Mouse (Mus musculus): ENCODE data around the gene Fbp1. TPM values are rescaled to one million over a fixed set of nuclear protein-coding genes. Genes with fewer than 3 reads are reported as not detected.

The Fbp1 gene
- polyA plus RNA-seq, 1 experiment from 2014 or later, result not detected

DNA sequence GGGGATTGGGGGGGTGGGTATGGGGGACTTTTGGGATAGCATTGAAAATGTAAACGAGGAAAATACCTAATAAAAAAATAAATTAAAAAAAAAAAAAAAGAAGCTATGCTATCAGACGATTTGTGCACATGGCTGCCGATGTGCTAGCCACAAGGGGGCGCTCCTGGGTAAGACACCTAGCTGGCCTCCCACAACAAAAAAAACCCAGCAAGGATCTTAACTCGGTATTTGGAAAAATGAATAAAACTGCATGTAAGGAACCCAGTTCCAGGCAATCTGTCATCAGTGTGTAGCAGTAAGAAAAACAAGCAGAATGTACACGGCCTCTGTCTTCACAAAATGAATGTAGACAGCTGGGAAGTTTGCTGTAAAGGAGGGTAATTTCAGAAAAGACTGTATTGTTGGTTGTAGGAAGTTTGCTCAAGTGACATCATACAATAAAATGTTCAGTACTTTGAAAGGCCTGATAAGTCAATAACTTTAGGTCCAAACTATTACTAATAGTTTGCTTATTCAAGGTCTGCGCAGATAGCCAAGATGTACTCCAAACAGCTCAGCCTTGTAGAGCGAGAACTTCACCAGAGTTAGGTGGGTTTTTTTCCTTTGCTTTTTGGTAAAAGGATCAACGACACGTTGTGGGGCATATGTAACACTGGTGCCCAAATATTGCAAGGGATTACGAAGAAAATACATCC is 31.7 kb upstream of the Fbp1 start:
- Histone ChIP-seq H3K36me3 (ENCODE audit: control insufficient read depth, insufficient read depth, low read length) (no peaks in the 10 kb centered on the region), H3K4me2 (ENCODE audit: low read length) (no peak overlapping the region), H3K27me3 (ENCODE audit: control insufficient read depth, insufficient read depth, low read length) (no peaks in the 10 kb centered on the region), H3K4me3 (replicated peaks; ENCODE audit: low read depth, low read length) (no peak overlapping the region), H3K9me3 (ENCODE audit: control insufficient read depth, low read length) (no peaks in the 10 kb centered on the region), H3K9ac (replicated peaks; ENCODE audit: low read length) (no peak overlapping the region), H3K4me1 (ENCODE audit: control insufficient read depth, insufficient read depth, low read length) (no peaks in the 10 kb centered on the region), H3K27ac (replicated peaks; ENCODE audit: low read depth, low read length) (no peak overlapping the region)
- ATAC-seq (ENCODE audit: low FRiP score, low TSS enrichment) (no peak), DNase-seq (peak; percentile 89)
- WGBS, result 39% methylated on average over 11 of the region's 11 CpGs

DNA sequence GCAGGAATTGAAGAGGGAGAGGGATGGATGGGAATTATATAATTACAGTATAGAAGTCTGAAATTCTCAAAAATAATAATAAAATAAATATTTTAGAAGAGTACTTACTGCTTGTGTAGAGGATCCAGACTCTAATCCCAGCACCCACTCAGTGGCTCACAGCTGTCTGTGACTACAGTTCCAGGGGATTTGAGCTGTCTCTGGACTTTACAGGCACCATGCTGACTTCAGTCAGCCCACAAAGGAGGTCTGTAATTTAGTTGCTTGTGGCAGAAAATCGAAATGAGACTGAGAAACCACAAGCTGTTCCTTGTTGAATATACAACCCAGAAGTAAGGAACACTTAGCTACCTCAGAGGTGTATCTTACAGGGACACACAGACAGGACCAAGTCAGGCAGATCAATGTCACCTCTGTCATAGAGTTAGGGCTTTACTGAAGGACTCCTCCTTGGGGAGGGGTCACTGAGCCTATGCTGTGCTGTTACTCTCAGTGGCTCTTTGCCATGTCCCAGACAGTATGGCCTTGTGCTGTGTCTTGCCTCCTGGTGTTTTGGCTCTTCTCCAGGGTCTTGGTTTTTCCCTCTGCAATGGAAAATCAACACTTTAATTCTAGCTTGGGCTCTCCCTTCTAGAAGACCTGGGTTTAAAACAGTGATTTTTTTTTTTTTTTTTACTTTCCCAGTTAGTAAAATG is 29.5 kb upstream of the Fbp1 start:
- Histone ChIP-seq H3K27ac (replicated peaks; ENCODE audit: low read depth, low read length) (no peak overlapping the region), H3K36me3 (ENCODE audit: control insufficient read depth, insufficient read depth, low read length) (no peaks in the 10 kb centered on the region), H3K4me3 (replicated peaks; ENCODE audit: low read depth, low read length) (no peak overlapping the region), H3K4me2 (ENCODE audit: low read length) (no peak overlapping the region), H3K4me1 (ENCODE audit: control insufficient read depth, insufficient read depth, low read length) (no peaks in the 10 kb centered on the region), H3K9me3 (ENCODE audit: control insufficient read depth, low read length) (no peaks in the 10 kb centered on the region), H3K27me3 (ENCODE audit: control insufficient read depth, insufficient read depth, low read length) (no peaks in the 10 kb centered on the region), H3K9ac (replicated peaks; ENCODE audit: low read length) (no peak overlapping the region)
- ATAC-seq (ENCODE audit: low FRiP score, low TSS enrichment), result peak; percentile 34; the same call in 1 of the 2 replicates
- peak; percentile 46 for DNase-seq
- WGBS, result 41% methylated on average over 1 of the region's 1 CpGs

GRCm38 (mm10) chr13:62916675-62917074 is 28.6 kb upstream of the Fbp1 start:
- Histone ChIP-seq H3K4me3 (replicated peaks; ENCODE audit: low read depth, low read length) (no peak overlapping the region), H3K27ac (replicated peaks; ENCODE audit: low read depth, low read length) (no peak overlapping the region), H3K9me3 (ENCODE audit: control insufficient read depth, low read length) (no peaks in the 10 kb centered on the region), H3K4me2 (ENCODE audit: low read length) (no peak overlapping the region), H3K4me1 (ENCODE audit: control insufficient read depth, insufficient read depth, low read length) (no peaks in the 10 kb centered on the region), H3K9ac (replicated peaks; ENCODE audit: low read length) (no peak overlapping the region), H3K27me3 (ENCODE audit: control insufficient read depth, insufficient read depth, low read length) (no peaks in the 10 kb centered on the region), H3K36me3 (ENCODE audit: control insufficient read depth, insufficient read depth, low read length) (no peaks in the 10 kb centered on the region)
- 86% methylated on average over 4 of the region's 4 CpGs for WGBS
- no peak for DNase-seq
- no peak for ATAC-seq (ENCODE audit: low FRiP score, low TSS enrichment)

GRCm38 (mm10) chr13:62911575-62911974 is 23.5 kb upstream of the Fbp1 start:
- WGBS, result 88% methylated on average over 5 of the region's 5 CpGs
- no peaks in the 10 kb centered on the region for H3K36me3 ChIP-seq (ENCODE audit: control insufficient read depth, insufficient read depth, low read length)
- H3K9ac ChIP-seq (replicated peaks; ENCODE audit: low read length), result no peak overlapping the region
- no peak for ATAC-seq (ENCODE audit: low FRiP score, low TSS enrichment)
- no peaks in the 10 kb centered on the region for H3K4me1 ChIP-seq (ENCODE audit: control insufficient read depth, insufficient read depth, low read length)
- no peak overlapping the region for H3K4me2 ChIP-seq (ENCODE audit: low read length)
- H3K27me3 ChIP-seq (ENCODE audit: control insufficient read depth, insufficient read depth, low read length), result no peaks in the 10 kb centered on the region
- DNase-seq, result no peak
- no peaks in the 10 kb centered on the region for H3K9me3 ChIP-seq (ENCODE audit: control insufficient read depth, low read length)
- no peak overlapping the region for H3K27ac ChIP-seq (replicated peaks; ENCODE audit: low read depth, low read length)
- H3K4me3 ChIP-seq (replicated peaks; ENCODE audit: low read depth, low read length), result no peak overlapping the region

DNA sequence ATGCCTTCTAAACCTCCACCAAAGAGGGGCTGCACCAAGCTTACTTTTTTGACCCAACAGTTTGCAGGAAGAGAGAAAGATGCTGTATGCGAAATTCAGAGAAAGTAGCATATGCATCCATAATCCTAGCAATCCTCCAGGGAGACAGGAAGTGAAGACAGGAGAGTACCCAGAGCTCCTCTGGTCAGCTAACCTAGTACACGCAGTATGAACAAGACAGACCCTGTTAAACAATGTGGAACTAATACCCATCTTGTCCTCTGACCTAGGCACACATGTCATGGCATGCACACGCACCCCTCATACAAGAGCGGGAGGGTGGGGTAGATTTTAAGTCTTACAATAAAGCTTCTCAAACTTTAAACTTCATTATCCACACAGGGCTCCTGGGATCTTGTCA is 22.1 kb upstream of the Fbp1 start:
- 88% methylated on average over 4 of the region's 4 CpGs for WGBS
- H3K4me2 ChIP-seq (ENCODE audit: low read length), result no peak overlapping the region
- H3K4me1 ChIP-seq (ENCODE audit: control insufficient read depth, insufficient read depth, low read length), result no peaks in the 10 kb centered on the region
- no peaks in the 10 kb centered on the region for H3K36me3 ChIP-seq (ENCODE audit: control insufficient read depth, insufficient read depth, low read length)
- no peak overlapping the region for H3K27ac ChIP-seq (replicated peaks; ENCODE audit: low read depth, low read length)
- DNase-seq (no peak), ATAC-seq (ENCODE audit: low FRiP score, low TSS enrichment) (no peak)
- no peaks in the 10 kb centered on the region for H3K9me3 ChIP-seq (ENCODE audit: control insufficient read depth, low read length)
- H3K4me3 ChIP-seq (replicated peaks; ENCODE audit: low read depth, low read length), result no peak overlapping the region
- no peak overlapping the region for H3K9ac ChIP-seq (replicated peaks; ENCODE audit: low read length)
- no peaks in the 10 kb centered on the region for H3K27me3 ChIP-seq (ENCODE audit: control insufficient read depth, insufficient read depth, low read length)

DNA sequence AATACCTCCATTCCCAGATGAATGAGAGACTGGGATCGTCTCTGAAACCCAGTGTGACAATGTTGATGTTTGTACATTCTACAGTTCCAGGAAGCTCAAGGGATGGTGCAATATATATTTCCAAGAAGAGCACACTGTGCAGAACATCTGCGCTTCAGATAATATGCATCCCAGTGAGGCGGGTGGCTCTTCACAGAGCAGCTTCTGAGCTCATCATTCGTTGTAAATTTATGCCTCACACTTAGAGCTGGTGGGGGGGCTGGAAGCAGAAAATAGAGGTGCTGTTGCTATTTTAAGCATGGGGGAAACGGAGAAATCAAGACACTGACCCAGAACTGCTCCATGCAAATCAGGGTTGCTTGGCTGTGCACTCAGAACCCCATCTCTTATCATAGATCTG is 21.7 kb upstream of the Fbp1 start:
- Histone ChIP-seq H3K4me3 (replicated peaks; ENCODE audit: low read depth, low read length) (no peak overlapping the region), H3K36me3 (ENCODE audit: control insufficient read depth, insufficient read depth, low read length) (no peaks in the 10 kb centered on the region), H3K9ac (replicated peaks; ENCODE audit: low read length) (no peak overlapping the region), H3K4me1 (ENCODE audit: control insufficient read depth, insufficient read depth, low read length) (no peaks in the 10 kb centered on the region), H3K4me2 (ENCODE audit: low read length) (no peak overlapping the region), H3K9me3 (ENCODE audit: control insufficient read depth, low read length) (no peaks in the 10 kb centered on the region), H3K27me3 (ENCODE audit: control insufficient read depth, insufficient read depth, low read length) (no peaks in the 10 kb centered on the region), H3K27ac (replicated peaks; ENCODE audit: low read depth, low read length) (no peak overlapping the region)
- DNase-seq (no peak), ATAC-seq (ENCODE audit: low FRiP score, low TSS enrichment) (no peak)
- WGBS, result 83% methylated on average over 5 of the region's 5 CpGs

DNA sequence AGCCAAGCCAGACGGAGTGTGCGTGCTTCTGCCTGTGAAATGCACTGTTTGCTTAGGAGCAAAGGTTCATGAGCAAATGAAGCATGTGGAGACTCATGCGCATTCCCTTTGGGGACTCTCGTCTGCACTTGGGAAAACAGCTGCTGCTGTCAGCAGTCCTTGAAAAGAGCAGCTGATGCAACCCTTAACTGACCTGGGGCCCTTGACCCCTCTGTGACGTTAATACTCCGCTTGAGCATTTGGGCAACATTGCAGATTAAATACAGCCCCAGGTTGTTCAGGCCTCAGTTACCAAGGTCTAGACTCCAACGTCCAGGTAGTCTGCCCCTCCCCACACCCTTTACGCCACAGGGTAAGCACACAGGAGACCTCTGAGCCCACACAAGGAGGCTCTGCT is 20.1 kb upstream of the Fbp1 start:
- H3K27me3 ChIP-seq (ENCODE audit: control insufficient read depth, insufficient read depth, low read length), result no peaks in the 10 kb centered on the region
- H3K9ac ChIP-seq (replicated peaks; ENCODE audit: low read length), result no peak overlapping the region
- WGBS, result 58% methylated on average over 8 of the region's 8 CpGs
- no peak for DNase-seq
- H3K9me3 ChIP-seq (ENCODE audit: control insufficient read depth, low read length), result no peaks in the 10 kb centered on the region
- no peaks in the 10 kb centered on the region for H3K36me3 ChIP-seq (ENCODE audit: control insufficient read depth, insufficient read depth, low read length)
- ATAC-seq (ENCODE audit: low FRiP score, low TSS enrichment), result no peak
- no peak overlapping the region for H3K4me2 ChIP-seq (ENCODE audit: low read length)
- H3K4me1 ChIP-seq (ENCODE audit: control insufficient read depth, insufficient read depth, low read length), result no peaks in the 10 kb centered on the region
- H3K27ac ChIP-seq (replicated peaks; ENCODE audit: low read depth, low read length), result no peak overlapping the region
- no peak overlapping the region for H3K4me3 ChIP-seq (replicated peaks; ENCODE audit: low read depth, low read length)

DNA sequence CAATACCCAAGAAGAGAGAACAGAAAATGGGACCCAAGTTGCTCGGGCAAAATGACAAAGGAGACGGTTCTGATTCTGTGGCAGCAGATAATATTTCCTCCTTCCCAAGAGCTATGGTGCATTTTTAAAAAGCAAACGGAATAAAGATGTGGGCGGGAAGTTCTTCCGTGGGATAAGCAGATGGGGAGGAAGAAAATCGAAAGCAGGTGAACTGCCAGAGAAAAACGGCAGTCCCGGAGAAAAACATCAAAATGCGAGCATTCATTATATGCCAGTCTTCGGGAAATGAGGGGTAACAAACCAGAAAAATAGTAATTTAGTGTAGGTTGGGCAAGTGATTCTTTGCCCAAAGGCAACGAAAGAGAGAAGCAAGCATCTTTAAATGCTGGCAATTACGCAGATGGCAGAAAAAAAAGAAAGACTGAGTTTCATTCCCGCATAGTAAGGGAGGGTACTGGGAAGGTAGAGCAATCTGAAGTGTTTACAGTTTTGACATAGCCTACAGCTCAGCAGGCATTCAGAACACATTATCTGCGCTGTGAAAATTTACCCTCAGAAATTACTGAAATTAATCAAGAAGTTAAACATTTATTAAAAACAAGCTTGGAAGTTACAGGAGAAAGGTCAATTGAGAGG is 19.6 kb upstream of the Fbp1 start:
- Histone ChIP-seq H3K9me3 (ENCODE audit: control insufficient read depth, low read length) (no peaks in the 10 kb centered on the region), H3K9ac (replicated peaks; ENCODE audit: low read length) (no peak overlapping the region), H3K4me3 (replicated peaks; ENCODE audit: low read depth, low read length) (no peak overlapping the region), H3K27ac (replicated peaks; ENCODE audit: low read depth, low read length) (no peak overlapping the region), H3K27me3 (ENCODE audit: control insufficient read depth, insufficient read depth, low read length) (no peaks in the 10 kb centered on the region), H3K4me2 (ENCODE audit: low read length) (no peak overlapping the region), H3K4me1 (ENCODE audit: control insufficient read depth, insufficient read depth, low read length) (no peaks in the 10 kb centered on the region), H3K36me3 (ENCODE audit: control insufficient read depth, insufficient read depth, low read length) (no peaks in the 10 kb centered on the region)
- ATAC-seq (ENCODE audit: low FRiP score, low TSS enrichment) (no peak), DNase-seq (no peak)
- WGBS, result 84% methylated on average over 14 of the region's 14 CpGs

DNA sequence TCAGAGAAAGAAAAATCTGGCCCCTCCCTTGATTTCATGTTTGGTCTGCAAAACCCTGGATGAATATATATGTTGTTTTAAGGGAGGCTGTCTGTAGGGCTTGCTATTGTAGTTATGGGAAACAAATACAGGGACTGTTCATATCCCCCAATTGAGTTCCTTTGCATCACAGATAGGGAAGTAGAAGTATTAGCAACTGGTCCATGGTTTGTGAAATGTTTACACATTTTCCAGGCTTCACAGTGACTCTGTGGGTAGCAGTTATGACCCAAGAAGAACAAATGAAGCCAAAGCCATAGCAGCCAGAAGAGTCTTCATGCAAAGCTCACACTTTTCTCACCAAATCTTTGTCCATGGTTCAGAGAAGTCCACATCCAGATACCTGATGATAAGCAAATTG is 13.1 kb upstream of the Fbp1 start:
- H3K9ac ChIP-seq (replicated peaks; ENCODE audit: low read length), result no peak overlapping the region
- no peaks in the 10 kb centered on the region for H3K4me1 ChIP-seq (ENCODE audit: control insufficient read depth, insufficient read depth, low read length)
- no peak for ATAC-seq (ENCODE audit: low FRiP score, low TSS enrichment)
- H3K27ac ChIP-seq (replicated peaks; ENCODE audit: low read depth, low read length), result no peak overlapping the region
- H3K9me3 ChIP-seq (ENCODE audit: control insufficient read depth, low read length), result no peaks in the 10 kb centered on the region
- no peak overlapping the region for H3K4me3 ChIP-seq (replicated peaks; ENCODE audit: low read depth, low read length)
- no peaks in the 10 kb centered on the region for H3K27me3 ChIP-seq (ENCODE audit: control insufficient read depth, insufficient read depth, low read length)
- no peak for DNase-seq
- no peak overlapping the region for H3K4me2 ChIP-seq (ENCODE audit: low read length)
- no peaks in the 10 kb centered on the region for H3K36me3 ChIP-seq (ENCODE audit: control insufficient read depth, insufficient read depth, low read length)
